Mouse (Mus musculus) adrenal gland, postnatal 25 days (tissue): ENCODE results near the gene Sys1. TPM values are rescaled to one million over a fixed set of nuclear protein-coding genes. Genes with fewer than 3 reads are reported as not detected.

Experiments used
- DNase-seq: peaks from one replicate; pipeline ENCODE4 v3.0.0; 2021; ENCODE audit warnings: mixed read lengths
- long read RNA-seq: library from polyadenylated mRNA; stranded (forward); transcript quantifications from one replicate; pipeline ENCODE4 v2.0.0, GENCODE M21; 2021
- total RNA-seq: library from RNA; stranded (reverse); gene quantifications from 2 replicates; pipeline ENCODE4 v1.2.3, GENCODE M21; 2021

The Sys1 gene
- total RNA-seq: 27.0 and 30.0 TPM in 2 replicates
- long read RNA-seq, transcript Sys1-201 (4 exons, 1,606 nt): major isoform, 61 of 77 reads
- long read RNA-seq, partial matches to known transcripts: 15 of 77 reads
- long read RNA-seq, other reads (novel, unspliced or antisense): 1 of 77 reads

- DNase-seq: no peak
Observed at GRCm38 (mm10) chr2:164456864-164457300, at the start of gene Sys1. TSS of gene Sys1 (plus strand) at chr2:164456964.

DNA sequence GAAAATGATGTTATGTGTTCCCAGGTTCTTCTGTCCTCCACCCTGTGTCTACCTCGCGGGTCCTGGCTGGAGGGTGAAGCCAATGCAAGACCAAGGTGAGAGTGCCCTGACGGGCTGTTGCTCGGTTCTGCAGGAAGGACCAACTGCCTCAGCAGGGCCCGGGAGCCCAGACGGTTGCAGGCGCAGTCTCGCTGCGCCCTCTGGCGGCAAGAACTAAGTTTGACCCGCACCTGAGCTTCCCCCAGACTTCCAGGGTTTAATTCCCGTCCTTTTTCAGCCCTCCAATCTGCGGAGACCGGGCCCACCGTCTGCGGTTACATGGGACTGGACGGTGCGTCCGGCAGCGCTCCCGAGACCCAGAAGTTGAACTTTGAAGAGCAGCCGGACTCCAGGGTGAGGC is 49.1 kb upstream of the Sys1 start:
- peak; percentile 77 for DNase-seq

- DNase-seq: no peak
Observed at GRCm38 (mm10) chr2:164414167-164414566, 42.6 kb upstream of the Sys1 start.

- DNase-seq: no peak
Observed at GRCm38 (mm10) chr2:164414581-164414980, 42.2 kb upstream of the Sys1 start.

DNA sequence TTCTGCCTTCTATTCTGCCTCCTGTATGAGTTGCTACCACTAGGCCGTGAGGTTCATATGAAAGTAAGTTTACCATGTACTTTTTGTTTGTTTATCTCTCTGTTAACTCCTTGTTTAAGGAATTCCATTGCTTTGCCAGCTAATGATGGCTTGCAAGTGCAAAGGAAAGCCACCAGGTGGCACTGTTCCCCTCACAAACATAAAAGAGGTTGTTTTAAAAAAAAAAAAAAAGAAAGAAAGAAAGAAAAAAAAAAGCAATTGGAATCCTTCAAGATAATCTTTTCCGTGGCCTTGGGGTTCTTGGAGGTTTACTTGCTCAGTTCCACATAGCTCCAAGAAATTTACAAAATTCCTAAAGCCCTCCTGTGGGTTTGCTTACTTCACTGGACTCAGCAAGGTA is 39.6 kb upstream of the Sys1 start:
- peak; percentile 42 for DNase-seq

DNA sequence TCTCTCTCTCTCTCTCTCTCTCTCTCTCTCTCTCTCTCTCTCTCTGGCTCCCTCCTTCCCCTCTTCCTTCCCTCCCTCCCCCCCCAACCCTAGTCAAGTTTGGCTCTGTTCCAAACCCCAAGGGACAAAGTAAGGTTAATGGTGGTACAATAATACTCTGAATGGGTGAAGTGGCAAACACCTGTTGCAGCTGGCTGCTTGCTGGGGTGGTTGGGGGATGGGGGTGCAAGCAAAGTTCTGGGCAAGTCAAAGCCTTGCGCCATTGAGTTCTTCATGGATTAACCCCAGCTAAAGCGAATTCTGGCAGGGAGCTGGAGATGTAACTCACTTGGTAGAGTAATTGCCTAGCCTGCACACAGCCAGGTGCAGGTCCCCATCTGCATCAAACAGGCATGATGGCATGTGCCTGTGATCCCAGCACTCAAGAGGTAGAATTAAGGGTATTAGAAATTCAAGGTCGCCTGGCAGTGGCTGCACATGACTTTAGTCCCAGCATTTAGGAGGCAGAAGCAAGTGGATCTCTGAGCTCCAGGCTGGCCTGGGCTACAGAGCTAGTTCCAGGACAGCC is 38.4 kb upstream of the Sys1 start:
- DNase-seq: no peak

GRCm38 (mm10) chr2:164419489-164419888 is 37.3 kb upstream of the Sys1 start:
- no peak for DNase-seq

GRCm38 (mm10) chr2:164421306-164421705 is 35.5 kb upstream of the Sys1 start:
- no peak for DNase-seq

GRCm38 (mm10) chr2:164421979-164422378 is 34.8 kb upstream of the Sys1 start:
- no peak for DNase-seq

DNA sequence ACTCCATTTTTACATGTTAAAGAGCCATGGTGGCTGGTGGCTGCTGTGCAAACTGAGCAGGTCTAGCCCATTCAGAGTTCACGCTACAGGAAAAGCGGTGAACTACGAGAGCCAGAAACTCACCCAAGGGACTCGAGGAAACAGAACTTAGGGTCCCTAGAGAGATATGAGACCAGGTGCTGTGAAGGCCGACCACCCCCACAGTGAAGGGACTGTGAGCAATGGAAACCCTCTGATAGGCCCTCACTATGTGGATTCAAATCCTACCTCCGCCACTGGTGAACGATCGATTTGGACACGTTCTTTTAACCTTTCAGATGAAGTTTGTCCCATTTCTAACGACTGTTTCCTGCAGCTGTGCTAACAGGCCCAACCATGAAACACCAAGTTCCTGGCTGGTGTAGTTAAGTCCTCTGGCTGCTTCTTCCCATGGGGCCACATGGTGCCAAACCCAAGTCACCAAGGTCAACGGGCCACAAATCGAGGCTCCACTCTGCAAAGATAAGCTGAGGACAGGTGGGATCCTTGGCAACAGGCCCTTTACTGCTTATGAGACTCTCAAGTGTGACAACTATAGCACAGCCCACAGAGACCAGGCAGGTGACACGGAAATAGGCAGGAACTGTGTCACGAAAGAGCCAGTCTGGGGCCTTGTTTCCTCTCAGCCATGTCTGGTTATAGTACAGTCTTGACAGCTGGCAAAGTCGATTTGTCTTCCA is 33.9 kb upstream of the Sys1 start:
- no peak for DNase-seq

DNA sequence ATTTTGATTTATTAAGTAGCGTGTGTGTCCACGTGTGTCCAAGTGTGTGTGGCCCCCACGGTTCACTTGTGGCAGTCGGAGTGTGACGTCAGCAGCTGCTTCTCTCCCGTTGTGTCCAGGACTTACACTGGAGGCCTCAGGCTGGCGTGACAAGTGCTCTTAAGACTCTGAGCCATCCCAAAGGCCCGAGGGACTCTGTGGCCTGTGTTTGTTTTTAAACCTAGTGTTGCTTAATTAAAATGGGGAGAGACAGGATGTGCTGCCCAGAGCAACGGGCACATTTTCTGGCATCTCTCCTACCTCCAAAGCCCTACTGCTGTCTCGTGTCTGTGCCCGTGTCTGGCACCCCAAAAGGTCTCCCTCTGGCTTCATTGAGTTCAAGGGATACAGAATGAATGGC is 33.3 kb upstream of the Sys1 start:
- DNase-seq: no peak

DNA sequence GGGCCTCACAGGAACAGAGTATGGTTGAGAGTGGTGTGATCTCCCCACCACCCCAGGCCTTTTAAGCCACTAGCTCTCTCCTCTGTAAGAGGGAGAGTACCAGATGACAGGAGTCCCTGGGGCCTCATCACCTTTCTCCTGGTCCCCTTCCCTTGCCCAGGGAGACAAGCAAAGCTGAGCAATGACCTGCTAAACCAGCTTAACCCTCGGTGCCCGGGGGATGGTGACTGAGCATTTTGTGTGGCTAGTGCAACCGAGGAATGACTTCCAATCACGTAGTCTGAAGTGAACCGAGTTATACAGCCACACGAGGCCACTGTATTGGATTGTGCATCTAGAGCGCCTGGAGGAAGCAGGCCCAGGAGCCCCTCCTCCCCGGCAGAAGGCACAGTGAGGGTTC is 32.4 kb upstream of the Sys1 start:
- no peak for DNase-seq

DNA sequence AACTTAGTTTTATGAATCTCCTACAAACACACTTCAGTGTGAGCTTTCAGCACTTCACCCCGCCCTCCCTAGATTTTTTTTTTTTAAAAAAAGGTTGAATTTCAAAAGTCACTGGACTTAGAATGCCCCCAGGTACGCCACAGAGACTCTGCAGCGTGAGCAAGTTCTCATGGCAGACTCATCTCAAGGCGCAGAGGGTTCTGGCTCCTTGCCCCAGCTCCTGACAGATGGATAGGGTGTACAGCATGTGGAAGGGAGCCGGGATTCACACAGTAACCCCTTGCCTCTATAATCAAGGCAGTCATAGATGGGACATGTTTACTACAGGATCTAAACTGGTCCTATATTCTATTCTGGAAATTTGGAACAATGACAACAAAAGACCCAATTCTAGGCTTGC is 31.4 kb upstream of the Sys1 start:
- no peak for DNase-seq

GRCm38 (mm10) chr2:164426121-164426520 is 30.6 kb upstream of the Sys1 start:
- no peak for DNase-seq

GRCm38 (mm10) chr2:164426952-164427351 is 29.8 kb upstream of the Sys1 start:
- DNase-seq: no peak

GRCm38 (mm10) chr2:164428451-164428850 is 28.3 kb upstream of the Sys1 start:
- no peak for DNase-seq

- no peak for DNase-seq
Observed at GRCm38 (mm10) chr2:164429881-164430615, 26.7 kb upstream of the Sys1 start.

GRCm38 (mm10) chr2:164430697-164431096 is 26.1 kb upstream of the Sys1 start:
- no peak for DNase-seq

DNA sequence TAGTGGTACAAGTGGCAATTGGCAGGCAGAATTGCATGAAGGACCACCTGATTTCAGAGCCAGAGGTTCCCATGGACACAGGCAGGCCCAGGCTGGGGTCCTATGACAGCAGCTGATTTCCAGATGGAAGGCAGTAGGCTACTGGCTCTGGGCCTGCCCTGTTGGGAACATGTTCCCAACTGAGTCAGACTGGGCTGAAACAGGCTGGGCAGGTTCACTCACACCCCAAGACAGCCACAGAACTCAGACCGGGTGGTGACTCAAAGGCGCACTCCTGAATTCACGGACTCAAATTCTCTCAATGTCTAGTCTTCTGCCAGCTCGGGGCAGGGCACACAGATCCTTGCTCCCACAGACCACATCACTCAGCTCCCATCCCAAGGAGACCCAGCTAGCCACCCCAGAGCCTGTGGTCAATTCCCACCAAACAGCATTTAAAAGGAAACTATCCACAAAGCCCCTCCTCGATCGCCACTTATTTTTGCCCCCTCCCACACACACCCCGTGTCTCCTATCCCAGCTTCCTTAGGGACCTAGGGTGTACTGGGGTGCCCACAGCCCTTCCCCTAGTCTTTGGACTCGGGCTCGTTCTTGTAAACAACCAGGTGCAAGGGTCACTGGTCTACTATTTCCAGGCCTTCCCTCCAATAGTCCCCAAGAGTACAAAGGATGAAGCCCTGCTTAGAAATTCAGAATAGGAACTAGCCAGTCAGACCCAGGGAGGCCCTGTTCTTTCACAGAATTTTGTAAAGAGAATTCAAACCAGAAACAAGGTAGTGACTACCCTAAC is 24.9 kb upstream of the Sys1 start:
- DNase-seq: no peak

- DNase-seq: no peak
Observed at GRCm38 (mm10) chr2:164432541-164433191, 24.1 kb upstream of the Sys1 start.

GRCm38 (mm10) chr2:164433278-164433895 is 23.4 kb upstream of the Sys1 start:
- DNase-seq: no peak
